Mouse (Mus musculus) intestine, embryonic 16.5 days (tissue): ENCODE data around the gene Nr1i3. TPM values are rescaled to one million over a fixed set of nuclear protein-coding genes. Genes with fewer than 3 reads are reported as not detected.

Experiments
- ATAC-seq: fragments of 200-750 bp; cut with Nextera tagmentation; 2 replicates; pipeline ENCODE4 v1.8.0; 2017; ENCODE audit warnings: moderate TSS enrichment, moderate library complexity
- H3K27ac ChIP-seq: fragments of 300-500 bp; sonication (generic); 2 replicates; pipeline ENCODE4 v1.5.1; 2014; ENCODE audit warnings: mild to moderate bottlenecking, low read length
- H3K27me3 ChIP-seq: fragments of 300-500 bp; sonication (generic); replicated peaks from 2 replicates; pipeline ENCODE4 v1.6.1; 2014; ENCODE audit warnings: low read length, control low read depth, mixed read lengths; ENCODE audit not compliant: control insufficient read depth, insufficient read depth
- H3K36me3 ChIP-seq: fragments of 300-500 bp; sonication (generic); 2 replicates; pipeline ENCODE4 v1.6.1; 2014; ENCODE audit warnings: low read length, control low read depth; ENCODE audit not compliant: control insufficient read depth, insufficient read depth
- H3K4me1 ChIP-seq: fragments of 300-500 bp; sonication (generic); 2 replicates; pipeline ENCODE4 v1.6.1; 2014; ENCODE audit warnings: low read length, control low read depth, mixed read lengths; ENCODE audit not compliant: control insufficient read depth, insufficient read depth
- H3K4me2 ChIP-seq: fragments of 300-500 bp; sonication (generic); 2 replicates; pipeline ENCODE4 v1.6.1; 2014; ENCODE audit warnings: low read depth, low read length, control low read depth
- H3K4me3 ChIP-seq: fragments of 300-500 bp; sonication (generic); 2 replicates; pipeline ENCODE4 v1.5.1; 2014; ENCODE audit warnings: mild to moderate bottlenecking, low read length
- H3K9ac ChIP-seq: fragments of 300-500 bp; sonication (generic); 2 replicates; pipeline ENCODE4 v1.6.1; 2014; ENCODE audit warnings: low read depth, low read length
- H3K9me3 ChIP-seq: fragments of 300-500 bp; sonication (generic); 2 replicates; pipeline ENCODE4 v1.6.1; 2016; ENCODE audit warnings: low read length, control low read depth; ENCODE audit not compliant: control insufficient read depth
- WGBS: fragments of 180-500 bp; shearing (Covaris S2); extraction: QIAGEN DNeasy Blood & Tissue Kit; methylation state at CpG from one replicate; pipeline ENCODE4 v1.1.7; 2014; 5-methylcytosine and 5-hydroxymethylcytosine counted together
- polyA plus RNA-seq: library from polyadenylated mRNA; unstranded; fragments of >200 nt; fragmentation: Nextera tagmentation; extraction: Ambion mirVana; gene quantifications from 2 replicates; pipeline ENCODE4 v1.2.1, GENCODE M21; 2015

Nr1i3 gene
- polyA plus RNA-seq, 1 experiment from 2014 or later: 18.7 TPM

DNA sequence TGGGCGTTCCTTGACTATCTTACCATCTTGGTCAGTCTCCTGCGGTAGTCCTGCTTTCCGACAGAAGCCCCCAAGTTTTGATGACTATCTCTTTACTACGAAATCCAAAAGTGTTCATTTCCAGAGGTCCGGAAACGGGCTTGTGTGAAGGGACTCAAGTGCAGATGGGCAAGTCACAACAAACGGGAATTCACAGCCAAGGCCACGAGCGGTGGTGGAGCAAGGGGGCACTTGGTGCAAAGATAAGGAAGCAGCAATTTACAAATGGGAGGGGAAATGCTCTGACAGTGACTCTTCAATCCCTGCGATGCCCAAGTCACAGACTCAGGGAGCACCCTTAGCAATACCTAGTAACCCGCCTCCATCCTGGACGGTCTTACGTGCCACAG is 33.7 kb downstream of the Nr1i3 start:
- ATAC-seq: peak; percentile 18
- Histone ChIP-seq H3K4me2 (peak overlapping the region; percentile 64), H3K4me1 (peaks cover 42% of the 10 kb centered on the region), H3K27ac (peak overlapping the region; percentile 85), H3K9me3 (no peaks in the 10 kb centered on the region), H3K27me3 (no peaks in the 10 kb centered on the region; the same call in 1 of the 2 replicates), H3K4me3 (peak overlapping the region; percentile 83), H3K36me3 (0 out of 2 replicates have a peak, but pooled peaks cover 5% of the 10 kb centered on the region), H3K9ac (peak overlapping the region; percentile 63)
- 13% methylated on average over 13 of the region's 13 CpGs for WGBS

DNA sequence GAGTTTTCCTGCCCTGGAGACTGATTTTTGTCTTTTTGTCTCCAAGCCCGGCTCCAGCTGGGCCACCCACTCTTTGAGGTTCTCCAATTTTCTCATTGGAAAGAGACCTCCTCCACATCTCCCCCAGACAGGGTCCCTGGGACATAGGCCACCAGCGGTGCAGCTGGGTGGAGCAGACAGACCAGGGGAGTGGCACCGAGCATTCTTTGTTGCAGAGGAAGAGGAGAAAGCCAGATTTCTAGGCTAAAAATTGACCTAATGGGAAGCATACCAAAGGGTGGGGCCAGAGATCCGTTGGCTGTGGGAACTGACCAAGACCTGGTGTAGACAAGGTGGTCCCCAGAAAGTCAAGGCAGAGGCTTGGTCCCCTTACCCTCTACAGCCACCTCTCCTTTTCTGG is 34.1 kb downstream of the Nr1i3 start:
- Histone ChIP-seq H3K4me2 (peak overlapping the region; percentile 64), H3K36me3 (0 out of 2 replicates have a peak, but pooled peaks cover 5% of the 10 kb centered on the region), H3K4me1 (peaks cover 46% of the 10 kb centered on the region), H3K9ac (peak overlapping the region; percentile 63), H3K9me3 (no peaks in the 10 kb centered on the region), H3K4me3 (peak overlapping the region; percentile 83), H3K27ac (peak overlapping the region; percentile 85), H3K27me3 (no peaks in the 10 kb centered on the region; the same call in 1 of the 2 replicates)
- ATAC-seq: no peak
- WGBS: 33% methylated on average over 4 of the region's 4 CpGs

DNA sequence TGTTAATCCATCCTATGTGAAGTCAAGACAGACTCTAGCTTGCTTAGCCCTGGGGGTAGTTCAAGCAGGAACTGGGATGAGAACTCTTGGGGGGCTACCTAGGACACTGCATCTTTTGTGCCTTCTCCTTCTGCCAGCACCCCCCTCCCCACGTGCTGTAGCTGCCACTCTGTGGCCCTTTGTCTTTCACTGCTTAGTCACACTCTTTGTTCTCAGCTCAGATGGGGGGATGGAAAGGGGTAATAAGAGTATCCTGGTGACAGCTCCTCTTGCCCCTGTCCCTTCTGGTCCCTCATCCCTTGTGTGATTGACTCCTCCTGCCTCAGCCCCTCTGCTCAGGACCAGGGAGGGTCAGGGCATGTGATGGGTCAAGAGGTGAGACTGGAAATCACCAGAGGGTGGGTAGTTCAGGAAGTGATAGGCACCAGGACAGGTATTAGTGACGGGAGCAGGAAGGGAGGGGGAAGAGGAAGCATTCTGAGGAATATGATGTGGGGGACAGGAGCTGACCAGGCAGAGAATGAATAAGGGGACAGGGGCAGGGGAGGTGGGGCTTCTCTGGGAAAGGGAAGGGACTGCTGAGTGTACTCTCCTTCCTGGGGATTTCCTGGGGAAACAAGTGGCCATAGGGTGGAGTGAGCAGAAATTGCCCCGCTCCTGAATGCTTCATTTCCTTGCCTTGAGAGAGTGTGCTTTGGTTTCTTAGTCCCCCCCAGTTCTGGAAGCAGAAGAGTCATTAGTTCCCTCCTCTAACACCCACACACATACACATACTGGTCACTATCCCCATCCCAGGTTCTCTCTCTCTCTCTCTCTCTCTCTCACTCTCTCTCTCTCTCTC is 34.8 kb downstream of the Nr1i3 start:
- peak overlapping the region; percentile 85 for H3K27ac ChIP-seq
- no peak overlapping the region for H3K9ac ChIP-seq
- 0 out of 2 replicates have a peak overlapping the region, but pooled peaks have one; percentile 64 for H3K4me2 ChIP-seq
- H3K4me1 ChIP-seq: peaks cover 46% of the 10 kb centered on the region
- WGBS: 52% methylated on average over 3 of the region's 3 CpGs
- H3K9me3 ChIP-seq: no peaks in the 10 kb centered on the region
- ATAC-seq: no peak
- 0 out of 2 replicates have a peak, but pooled peaks cover under 1% of the 10 kb centered on the region for H3K36me3 ChIP-seq
- H3K27me3 ChIP-seq: no peaks in the 10 kb centered on the region; the same call in 1 of the 2 replicates
- H3K4me3 ChIP-seq: no peak overlapping the region

DNA sequence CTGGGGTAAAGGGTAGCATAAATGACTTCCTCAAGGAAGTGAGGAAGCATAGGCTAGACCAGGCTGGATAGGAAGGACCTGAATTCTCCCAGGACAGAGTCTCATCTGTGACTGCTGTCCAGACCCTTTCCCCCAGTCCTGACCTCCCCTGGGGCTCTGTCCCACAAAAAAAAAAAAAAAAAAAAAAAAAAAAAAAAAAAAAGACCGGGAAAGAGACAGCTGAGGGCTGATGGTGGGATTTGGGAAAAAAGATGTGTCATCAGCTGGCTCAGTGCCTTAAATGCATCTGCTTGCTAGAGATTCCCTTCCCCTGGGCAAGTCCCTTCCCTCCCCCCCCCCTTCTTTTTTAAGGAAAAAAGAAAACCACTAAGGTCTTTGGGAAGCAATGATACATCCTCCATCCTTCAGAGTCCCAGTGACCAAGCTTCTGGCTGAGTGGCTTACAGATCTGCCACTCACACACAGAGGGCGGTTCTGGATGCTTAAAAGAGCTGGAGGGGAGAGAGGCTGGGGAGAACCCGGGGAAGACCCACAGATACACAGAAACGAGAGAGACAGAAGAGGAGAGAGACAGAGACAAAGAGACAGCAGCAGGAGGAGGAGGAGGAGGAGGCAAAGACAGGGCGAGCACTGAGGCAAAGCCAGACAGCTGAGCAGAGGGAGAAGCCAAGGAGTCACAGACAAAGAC is 36.3 kb downstream of the Nr1i3 start, which contains the start of gene Adamts4:
Gene Adamts4 (plus strand): TSS at position 509 of the 688 bp plus-strand sequence.
- H3K4me1 ChIP-seq: peaks cover 46% of the 10 kb centered on the region

GRCm38 (mm10) chr1:171250680-171251593 is 37.2 kb downstream of the Nr1i3 start, which contains the start of gene Ndufs2:
Gene Ndufs2, minus strand, starts transcription at chr1:171251388.
- H3K4me2 ChIP-seq: peak within 1 kb of the TSS; percentile 49
- ATAC-seq: no peak
- H3K36me3 ChIP-seq: no peaks in the 10 kb centered on the region
- H3K27ac ChIP-seq: peak within 1 kb of the TSS; percentile 75
- no peaks in the 10 kb centered on the region for H3K9me3 ChIP-seq
- H3K4me1 ChIP-seq: peaks cover 41% of the 10 kb centered on the region
- H3K9ac ChIP-seq: peak within 1 kb of the TSS; percentile 46
- 29% methylated on average over 26 of the region's 26 CpGs for WGBS
- peak within 1 kb of the TSS; percentile 40 for H3K4me3 ChIP-seq
- no peaks in the 10 kb centered on the region; the same call in 1 of the 2 replicates for H3K27me3 ChIP-seq

More for the DNA sequence above, 36.3 kb downstream of the Nr1i3 start, which contains the start of gene Adamts4:
- H3K9me3 ChIP-seq: no peaks in the 10 kb centered on the region
- peak within 1 kb of the TSS; percentile 46 for H3K9ac ChIP-seq
- H3K36me3 ChIP-seq: no peaks in the 10 kb centered on the region
- peak within 1 kb of the TSS; percentile 75 for H3K27ac ChIP-seq
- peak within 1 kb of the TSS; percentile 49 for H3K4me2 ChIP-seq
- H3K4me3 ChIP-seq: peak within 1 kb of the TSS; percentile 40
- no peaks in the 10 kb centered on the region; the same call in 1 of the 2 replicates for H3K27me3 ChIP-seq
- WGBS: 12% methylated on average over 5 of the region's 5 CpGs
- ATAC-seq: no peak

- H3K4me1 ChIP-seq: peaks cover 36% of the 10 kb centered on the region
- peak overlapping the region; percentile 40 for H3K4me3 ChIP-seq
- H3K9ac ChIP-seq: peak overlapping the region; percentile 46
- H3K27me3 ChIP-seq: no peaks in the 10 kb centered on the region; the same call in 1 of the 2 replicates
- no peaks in the 10 kb centered on the region for H3K36me3 ChIP-seq
- 20% methylated on average over 13 of the region's 13 CpGs for WGBS
- ATAC-seq: no peak
- H3K9me3 ChIP-seq: no peaks in the 10 kb centered on the region
- H3K27ac ChIP-seq: peak overlapping the region; percentile 75
- peak overlapping the region; percentile 49 for H3K4me2 ChIP-seq
These were observed 38.0 kb downstream of the Nr1i3 start for GRCm38 (mm10) chr1:171251594-171252324.

- H3K9ac ChIP-seq: peak overlapping the region; percentile 46
- peak overlapping the region; percentile 75 for H3K27ac ChIP-seq
- ATAC-seq: no peak
- no peaks in the 10 kb centered on the region for H3K9me3 ChIP-seq
- WGBS: 60% methylated on average over 17 of the region's 17 CpGs
- no peaks in the 10 kb centered on the region; the same call in 1 of the 2 replicates for H3K27me3 ChIP-seq
- H3K4me3 ChIP-seq: peak overlapping the region; percentile 40
- peaks cover 36% of the 10 kb centered on the region for H3K4me1 ChIP-seq
- H3K36me3 ChIP-seq: no peaks in the 10 kb centered on the region
- H3K4me2 ChIP-seq: peak overlapping the region; percentile 49
These were observed 38.6 kb downstream of the Nr1i3 start for GRCm38 (mm10) chr1:171252415-171252814.

- 87% methylated on average over 24 of the region's 24 CpGs for WGBS
- H3K9me3 ChIP-seq: no peaks in the 10 kb centered on the region
- no peak overlapping the region for H3K27ac ChIP-seq
- no peak overlapping the region for H3K4me3 ChIP-seq
- ATAC-seq: no peak
- no peaks in the 10 kb centered on the region for H3K36me3 ChIP-seq
- no peak overlapping the region for H3K4me2 ChIP-seq
- no peaks in the 10 kb centered on the region; the same call in 1 of the 2 replicates for H3K27me3 ChIP-seq
- peaks cover 21% of the 10 kb centered on the region for H3K4me1 ChIP-seq
- no peak overlapping the region for H3K9ac ChIP-seq
These were observed 42.5 kb downstream of the Nr1i3 start for GRCm38 (mm10) chr1:171256095-171256818.
